Comparison of ENCODE assay signal across 15 mouse cellular contexts in the genomic region with DNA sequence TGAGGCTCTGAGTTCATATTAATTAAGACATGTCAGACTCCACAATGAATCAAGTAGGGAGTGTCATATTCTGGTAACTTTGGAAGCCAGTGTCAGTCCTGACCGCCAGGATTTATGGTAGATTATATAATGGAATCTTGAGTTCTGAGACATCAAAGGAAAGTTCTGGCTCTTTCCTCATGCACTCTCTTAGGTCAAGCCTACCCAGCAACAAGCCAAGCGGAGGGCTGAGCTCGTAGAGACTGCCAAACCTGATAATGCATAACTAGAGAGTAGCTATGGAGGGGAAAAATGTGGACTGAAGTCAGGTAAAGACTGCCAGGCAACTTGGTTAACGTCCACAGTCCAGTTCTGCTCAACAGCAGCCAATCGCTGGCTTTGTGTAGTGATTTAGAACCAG. TPM values are rescaled to one million over a fixed set of nuclear protein-coding genes. Genes with fewer than 3 reads are reported as not detected.
A peak's percentile ranks its signal among the peaks of the same experiment; 100 is the strongest.
DNase-seq lines count a peak whose midpoint lies in the region; ATAC-seq and TF ChIP-seq lines count a peak whose summit lies in the region.
"Had no signal": no experiment of that assay in that cellular context is flagged by ENCODE, and none has a peak within 500 bp of the region (broad histone marks: within the 10 kb centered on the region; RNA-seq: fewer than 3 reads in every experiment).

No protein-coding gene starts in this region.

- 69% methylated on average over 5 of the region's 5 CpGs for WGBS in cerebellum, adult 2 months
- WGBS in forebrain, embryonic 12.5 days: 88% methylated on average over 5 of the region's 5 CpGs

- H3K36me3 ChIP-seq in forebrain, embryonic 12.5 days (replicated peaks): no peaks in the 10 kb centered on the region
- H3K36me3 ChIP-seq: embryonic facial prominence, embryonic 15.5 days; forebrain, embryonic 15.5 days; limb, embryonic 13.5 days; midbrain, embryonic 12.5 days had no signal

- no peak overlapping the region for H3K27ac ChIP-seq in cerebellum, adult 2 months (ENCODE audit: insufficient read depth, low read length)
- H3K27ac ChIP-seq in forebrain, embryonic 12.5 days: no peak overlapping the region
- H3K27ac ChIP-seq: embryonic facial prominence, embryonic 15.5 days; forebrain, embryonic 15.5 days; limb, embryonic 13.5 days; midbrain, embryonic 12.5 days had no signal

- TF ChIP-seq CTCF in cerebellum, adult 2 months (IDR thresholded peaks at IDR 0.05; ENCODE audit: borderline replicate concordance, insufficient read depth, low read depth, low read length): no peak

- TF ChIP-seq POLR2A in cerebellum, adult 2 months (IDR thresholded peaks at IDR 0.05; ENCODE audit: borderline replicate concordance, insufficient read depth, low read length): no peak

- H3K4me1 ChIP-seq in cerebellum, adult 2 months (ENCODE audit: control insufficient read depth, insufficient read depth, low read length): no peaks in the 10 kb centered on the region
- H3K4me1 ChIP-seq in forebrain, embryonic 12.5 days: no peaks in the 10 kb centered on the region
- H3K4me1 ChIP-seq: forebrain, embryonic 15.5 days; midbrain, embryonic 12.5 days had no signal

- no peak overlapping the region for H3K4me3 ChIP-seq in cerebellum, adult 2 months (replicated peaks; ENCODE audit: insufficient read depth, low read depth, low read length)
- no peak overlapping the region for H3K4me3 ChIP-seq in forebrain, embryonic 12.5 days (replicated peaks)
- H3K4me3 ChIP-seq: embryonic facial prominence, embryonic 15.5 days; forebrain, embryonic 15.5 days; limb, embryonic 13.5 days; midbrain, embryonic 12.5 days had no signal

- H3K9ac ChIP-seq in forebrain, embryonic 12.5 days: no peak overlapping the region
- H3K9ac ChIP-seq: embryonic facial prominence, embryonic 15.5 days; forebrain, embryonic 15.5 days; limb, embryonic 13.5 days; midbrain, embryonic 12.5 days had no signal

- no peaks in the 10 kb centered on the region for H3K9me3 ChIP-seq in forebrain, embryonic 12.5 days
- H3K9me3 ChIP-seq: embryonic facial prominence, embryonic 15.5 days; forebrain, embryonic 15.5 days; limb, embryonic 13.5 days; midbrain, embryonic 12.5 days had no signal

- peak; percentile 36 for DNase-seq in gastrocnemius, postnatal 25 days
- no peak for DNase-seq in gastrocnemius, postnatal 10 days
- DNase-seq in NIH3T3 (ENCODE audit: low read depth): peak; percentile 37
- peak; percentile 28 for DNase-seq in kidney, adult 18-20 months
- peak; percentile 60 to 70 for DNase-seq in kidney, postnatal 36 days
- no peak for DNase-seq in cerebellum, adult 2 months
- no peak for DNase-seq in natural killer cell, adult 2 months (ENCODE audit: low spot score in 2 of 2)
- DNase-seq: heart, postnatal 14 days; retina, postnatal 1 day had no signal

- ATAC-seq in forebrain, embryonic 12.5 days (ENCODE audit: low FRiP score): no peak
- ATAC-seq: forebrain, embryonic 15.5 days; hindbrain, embryonic 16.5 days had no signal

- no peaks in the 10 kb centered on the region for H3K27me3 ChIP-seq in cerebellum, adult 2 months (ENCODE audit: control insufficient read depth, insufficient read depth, low read length)
- no peaks in the 10 kb centered on the region for H3K27me3 ChIP-seq in forebrain, embryonic 12.5 days
- H3K27me3 ChIP-seq: embryonic facial prominence, embryonic 15.5 days; forebrain, embryonic 15.5 days; limb, embryonic 13.5 days; midbrain, embryonic 12.5 days had no signal

- no peak overlapping the region for H3K4me2 ChIP-seq in forebrain, embryonic 12.5 days
- H3K4me2 ChIP-seq: embryonic facial prominence, embryonic 15.5 days; forebrain, embryonic 15.5 days; limb, embryonic 13.5 days; midbrain, embryonic 12.5 days had no signal

RNA-seq across cellular contexts. Expression of gene Esr1, which starts 7.3 kb away (rescaled TPM):
- total RNA-seq in gastrocnemius, postnatal 25 days (2021): 10 to 100 TPM; 30.8 to 37.8 TPM
- 10 to 100 TPM; 34.5 to 39.0 TPM for total RNA-seq in gastrocnemius, postnatal 10 days (2021)
- 0.52 and 0.54 TPM in 2 replicates for polyA plus RNA-seq in cerebellum, adult 2 months (2012; rRNA removed)
- 0.05 TPM in 1 of 2 replicates, not detected in the other for polyA plus RNA-seq in forebrain, embryonic 12.5 days (2016; fragmentation: Nextera tagmentation; extraction: Ambion mirVana)

Comparison
In these comparisons a context has a peak if more than half of its experiments do, and no peak if none do; other contexts are left out.
1. DNase-seq: peak in gastrocnemius, postnatal 25 days (single experiment), NIH3T3 (single experiment), kidney, adult 18-20 months (single experiment) and kidney, postnatal 36 days (2 of 2); none in gastrocnemius, postnatal 10 days (single experiment), cerebellum, adult 2 months (0 of 2) and natural killer cell, adult 2 months (0 of 2).